Mouse (Mus musculus) thymus, adult 2 months (tissue): ENCODE measurements around the gene Ccl7. TPM values are rescaled to one million over a fixed set of nuclear protein-coding genes. Genes with fewer than 3 reads are reported as not detected.
A peak's percentile ranks its signal among the peaks of the same experiment; 100 is the strongest.

Source experiments
- DNase-seq: peaks from one replicate; pipeline ENCODE4 v3.0.0; 2021
- H3K27ac ChIP-seq: fragments of 200-500 bp; 2 replicates; pipeline ENCODE4 v1.5.1; 2012; ENCODE audit warnings: low read length, control low read depth; ENCODE audit not compliant: control insufficient read depth, insufficient read depth
- H3K27me3 ChIP-seq: fragments of 200-500 bp; 2 replicates; pipeline ENCODE4 v1.6.1; 2012; ENCODE audit warnings: mild to moderate bottlenecking, low read length, moderate library complexity, mixed read lengths; ENCODE audit not compliant: control insufficient read depth, insufficient read depth
- H3K36me3 ChIP-seq: fragments of 200-500 bp; 2 replicates; pipeline ENCODE4 v1.6.1; 2012; ENCODE audit warnings: mild to moderate bottlenecking, low read length, moderate library complexity; ENCODE audit not compliant: control insufficient read depth, insufficient read depth
- H3K4me1 ChIP-seq: fragments of 200-500 bp; replicated peaks from 2 replicates; pipeline ENCODE4 v1.6.1; 2012; ENCODE audit warnings: low read length; ENCODE audit not compliant: control insufficient read depth, insufficient read depth
- H3K4me3 ChIP-seq: fragments of 200-500 bp; 2 replicates; pipeline ENCODE4 v1.5.1; 2012; ENCODE audit warnings: mild to moderate bottlenecking, low read length, control low read depth, moderate library complexity; ENCODE audit not compliant: control insufficient read depth, insufficient read depth
- CTCF ChIP-seq: fragments of 200-500 bp; IDR thresholded peaks from 2 replicates; pipeline ENCODE4 v1.5.1; 2012; ENCODE audit warnings: mild to moderate bottlenecking, control low read depth, low read length, moderate library complexity, borderline replicate concordance; ENCODE audit not compliant: control insufficient read depth, poor library complexity, insufficient read depth; ENCODE audit errors: extremely low read depth
- POLR2A ChIP-seq: fragments of 200-500 bp; IDR thresholded peaks from 2 replicates; pipeline ENCODE4 v1.6.1; 2012; ENCODE audit warnings: mild to moderate bottlenecking, low read length, control low read depth, moderate library complexity; ENCODE audit not compliant: control insufficient read depth, poor library complexity, insufficient read depth; ENCODE audit errors: extremely low read depth
- WGBS: fragments of 180-500 bp; shearing (Covaris S2); methylation state at CpG from one replicate; pipeline ENCODE4 v1.1.7; 2018; 5-methylcytosine and 5-hydroxymethylcytosine counted together
- polyA plus RNA-seq: library from polyadenylated mRNA; depleted of rRNA; stranded (reverse); fragments of >200 nt; gene quantifications from 2 replicates; pipeline ENCODE4 v1.2.3, GENCODE M21; 2012

Gene Ccl7
- polyA plus RNA-seq, 1 experiment, result 0.81 TPM

- Histone ChIP-seq H3K27me3 (no peaks in the 10 kb centered on the region), H3K4me3 (no peak overlapping the region), H3K4me1 (no peaks in the 10 kb centered on the region), H3K36me3 (no peaks in the 10 kb centered on the region), H3K27ac (no peak overlapping the region)
- TF ChIP-seq POLR2A (no peak), CTCF (no peak)
- DNase-seq, result peak; percentile 2
- WGBS, result 4% methylated on average over 12 of the region's 12 CpGs
Observed at GRCm38 (mm10) chr11:82006796-82007423, 38.6 kb upstream of the Ccl7 start.

GRCm38 (mm10) chr11:82010115-82010514 lies 35.4 kb upstream of the Ccl7 start:
- WGBS, result 92% methylated on average over 3 of the region's 3 CpGs
- H3K36me3 ChIP-seq, result no peaks in the 10 kb centered on the region
- H3K27me3 ChIP-seq, result no peaks in the 10 kb centered on the region
- no peak overlapping the region for H3K4me3 ChIP-seq
- no peaks in the 10 kb centered on the region for H3K4me1 ChIP-seq
- TF ChIP-seq POLR2A, result no peak
- TF ChIP-seq CTCF, result no peak
- DNase-seq, result no peak
- H3K27ac ChIP-seq, result no peak overlapping the region

DNA sequence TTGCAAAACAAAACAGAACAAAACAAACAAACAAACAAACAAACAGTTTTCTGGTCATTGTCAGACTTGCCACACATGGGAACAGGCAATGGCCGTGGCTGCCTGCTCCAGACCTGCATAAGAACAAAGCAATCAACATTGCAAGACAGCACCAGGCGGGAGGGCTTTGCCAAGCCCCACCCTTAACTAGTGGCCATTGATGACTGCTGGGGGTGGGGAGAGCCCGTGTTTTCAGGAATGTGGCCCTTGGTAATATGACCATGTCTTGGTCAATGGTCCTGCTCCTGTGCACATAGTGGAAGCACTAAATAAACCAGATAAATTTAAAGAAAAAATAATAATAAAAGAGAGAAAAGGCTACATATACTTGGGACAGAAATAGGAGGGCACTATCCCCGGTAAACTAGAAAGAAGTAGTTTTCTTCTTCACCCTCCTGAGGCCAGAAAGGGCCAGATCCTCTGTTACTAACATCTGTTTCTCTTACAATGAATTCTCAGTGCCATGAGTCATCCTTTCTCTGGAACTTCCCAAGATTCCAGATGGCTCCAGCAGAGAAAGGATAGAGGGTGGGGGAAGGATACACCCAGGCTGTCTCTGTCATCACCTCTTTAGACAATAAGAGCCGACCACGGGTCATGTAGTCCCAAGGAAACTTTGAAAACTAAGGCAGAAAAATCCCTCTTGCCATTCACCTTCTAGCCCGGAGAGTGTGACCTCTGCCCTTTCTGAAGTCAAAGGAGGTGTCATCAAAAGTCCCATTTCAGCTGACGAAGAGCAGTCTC lies 33.9 kb upstream of the Ccl7 start:
- TF ChIP-seq POLR2A (no peak), CTCF (no peak)
- Histone ChIP-seq H3K27ac (no peak overlapping the region), H3K4me3 (no peak overlapping the region), H3K27me3 (no peaks in the 10 kb centered on the region), H3K36me3 (no peaks in the 10 kb centered on the region), H3K4me1 (no peaks in the 10 kb centered on the region)
- DNase-seq, result no peak
- 80% methylated on average over 8 of the region's 8 CpGs for WGBS

- no peaks in the 10 kb centered on the region for H3K4me1 ChIP-seq
- no peaks in the 10 kb centered on the region for H3K27me3 ChIP-seq
- H3K4me3 ChIP-seq, result no peak overlapping the region
- no peak overlapping the region for H3K27ac ChIP-seq
- no peaks in the 10 kb centered on the region for H3K36me3 ChIP-seq
- WGBS, result 30% methylated on average over 1 of the region's 1 CpGs
- TF ChIP-seq CTCF (no peak), POLR2A (no peak)
- no peak for DNase-seq
Observed at GRCm38 (mm10) chr11:82013756-82014155, 31.8 kb upstream of the Ccl7 start.

DNA sequence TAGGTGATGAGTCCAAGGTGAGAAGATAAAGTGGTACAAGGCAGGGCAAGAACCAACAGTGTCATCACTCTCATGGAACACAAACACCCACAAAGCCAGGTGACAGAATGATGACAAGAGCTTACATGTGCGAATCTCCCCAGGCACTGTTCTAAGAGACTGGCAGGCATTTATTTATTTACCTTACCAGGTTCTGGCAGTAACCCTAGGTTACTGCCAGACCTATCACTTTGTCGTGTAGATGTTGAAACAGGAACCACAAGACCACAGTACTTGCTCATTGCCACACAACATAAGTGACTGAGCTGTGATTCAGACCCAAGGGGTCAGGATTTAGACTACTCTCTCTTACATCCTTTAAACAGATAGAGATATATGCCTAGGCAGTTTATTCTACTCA lies 30.4 kb upstream of the Ccl7 start:
- H3K4me3 ChIP-seq, result no peak overlapping the region
- H3K27ac ChIP-seq, result no peak overlapping the region
- WGBS, result 42% methylated on average over 2 of the region's 2 CpGs
- no peaks in the 10 kb centered on the region for H3K4me1 ChIP-seq
- no peaks in the 10 kb centered on the region for H3K27me3 ChIP-seq
- no peak for DNase-seq
- TF ChIP-seq CTCF, result no peak
- TF ChIP-seq POLR2A, result no peak
- H3K36me3 ChIP-seq, result no peaks in the 10 kb centered on the region

DNA sequence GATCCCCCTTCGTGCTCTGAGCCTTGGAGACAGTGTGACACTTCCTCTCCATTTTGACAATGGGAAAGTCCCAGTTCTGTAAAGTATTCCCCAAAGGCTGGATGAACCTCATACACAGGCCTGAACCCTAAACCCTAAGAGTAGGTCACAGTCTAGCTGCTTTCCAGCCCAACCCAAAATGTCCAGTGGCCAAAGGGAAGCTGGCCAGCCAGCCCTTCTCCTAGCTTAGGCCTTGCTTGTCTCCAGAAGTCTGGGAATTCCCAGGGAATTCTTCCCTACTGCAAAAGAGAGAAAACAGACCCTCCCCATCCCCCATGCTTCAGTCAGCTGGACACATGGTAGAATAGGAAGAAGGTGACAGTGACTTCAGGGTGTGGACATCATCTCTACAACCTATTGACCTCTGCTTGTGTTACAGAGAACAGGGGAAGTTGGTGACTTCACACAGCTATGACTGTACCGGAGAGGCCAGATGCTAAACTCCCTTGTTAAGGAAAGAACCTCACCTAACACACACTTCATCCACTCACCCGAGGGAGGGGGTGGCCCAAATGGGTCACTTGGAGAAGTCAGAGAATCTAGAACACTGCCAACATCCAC lies 29.2 kb upstream of the Ccl7 start:
- DNase-seq, result no peak
- H3K36me3 ChIP-seq, result no peaks in the 10 kb centered on the region
- 75% methylated on average over 3 of the region's 3 CpGs for WGBS

More for the DNA sequence above, 29.2 kb upstream of the Ccl7 start:
- TF ChIP-seq POLR2A (no peak), CTCF (no peak)
- Histone ChIP-seq H3K4me1 (no peaks in the 10 kb centered on the region), H3K27me3 (no peaks in the 10 kb centered on the region), H3K4me3 (no peak overlapping the region), H3K27ac (no peak overlapping the region)
